Mouse (Mus musculus) neural tube, embryonic 11.5 days (tissue): ENCODE measurements at regions not wholly inside any gene's neighbourhood (a gene's known extent, or its start where the extent isn't known, plus 50 kb on each side); places are given as distances from the start of the nearest gene placed in this dataset.

ENCODE experiments used
- ATAC-seq: fragments of 200-750 bp; cut with Nextera tagmentation; 2 replicates; pipeline ENCODE4 v1.8.0; 2017; ENCODE audit warnings: moderate number of reproducible peaks, mild to moderate bottlenecking, moderate TSS enrichment, moderate library complexity; ENCODE audit not compliant: insufficient read depth, low FRiP score, low TSS enrichment
- DNase-seq: peaks from one replicate; pipeline ENCODE4 v3.0.0-alpha.2; 2015; ENCODE audit warnings: low spot score
- H3K27ac ChIP-seq: fragments of 300-500 bp; sonication (generic); 2 replicates; pipeline ENCODE4 v1.5.1; 2014; ENCODE audit warnings: low read depth, mild to moderate bottlenecking, low read length
- H3K27me3 ChIP-seq: fragments of 300-500 bp; sonication (generic); 2 replicates; pipeline ENCODE4 v1.6.1; 2014; ENCODE audit warnings: mild to moderate bottlenecking, low read length, mixed read lengths; ENCODE audit not compliant: control insufficient read depth, insufficient read depth
- H3K36me3 ChIP-seq: fragments of 300-500 bp; sonication (generic); 2 replicates; pipeline ENCODE4 v1.6.1; 2014; ENCODE audit warnings: mild to moderate bottlenecking, low read length, moderate library complexity, mixed read lengths; ENCODE audit not compliant: control insufficient read depth, insufficient read depth
- H3K4me1 ChIP-seq: fragments of 300-500 bp; sonication (generic); 2 replicates; pipeline ENCODE4 v1.6.1; 2014; ENCODE audit warnings: low read length, mixed read lengths; ENCODE audit not compliant: control insufficient read depth, insufficient read depth
- H3K4me2 ChIP-seq: fragments of 300-500 bp; sonication (generic); 2 replicates; pipeline ENCODE4 v1.6.1; 2014; ENCODE audit warnings: low read depth, mild to moderate bottlenecking, moderate library complexity
- H3K4me3 ChIP-seq: fragments of 300-500 bp; sonication (generic); 2 replicates; pipeline ENCODE4 v1.5.1; 2014; ENCODE audit warnings: low read depth, low read length
- H3K9ac ChIP-seq: fragments of 300-500 bp; sonication (generic); 2 replicates; pipeline ENCODE4 v1.6.1; 2014; ENCODE audit warnings: mild to moderate bottlenecking, low read length
- H3K9me3 ChIP-seq: fragments of 300-500 bp; sonication (generic); 2 replicates; pipeline ENCODE4 v1.6.1; 2016; ENCODE audit warnings: low read length; ENCODE audit not compliant: control insufficient read depth
- WGBS: fragments of 180-500 bp; shearing (Covaris S2); extraction: QIAGEN DNeasy Blood & Tissue Kit; methylation state at CpG from one replicate; pipeline ENCODE4 v1.1.7; 2014; 5-methylcytosine and 5-hydroxymethylcytosine counted together

DNA sequence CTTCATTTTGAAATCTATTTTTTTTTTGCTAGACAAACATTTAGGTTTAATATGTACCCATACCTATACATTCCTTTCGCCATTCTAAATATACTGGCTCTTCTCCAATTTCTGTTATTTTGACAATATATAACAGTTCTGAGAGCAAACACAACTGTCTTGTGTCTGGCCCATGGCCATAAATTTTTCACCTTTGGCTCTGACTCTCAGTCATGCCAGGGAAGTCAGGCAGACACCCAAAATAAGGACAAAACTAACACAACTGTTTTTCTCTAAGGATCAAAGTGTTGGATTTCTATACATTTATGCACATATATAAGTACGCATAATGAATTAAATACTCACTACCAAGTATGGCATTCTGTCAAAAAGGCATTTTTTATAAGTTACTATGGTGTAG lies 331.3 kb downstream of the Gja1 start:
- no peaks in the 10 kb centered on the region for H3K9me3 ChIP-seq
- DNase-seq, result no peak
- no peak overlapping the region for H3K9ac ChIP-seq
- H3K36me3 ChIP-seq, result no peaks in the 10 kb centered on the region
- no peak for ATAC-seq
- H3K27me3 ChIP-seq, result no peaks in the 10 kb centered on the region
- H3K4me1 ChIP-seq, result no peaks in the 10 kb centered on the region
- no peak overlapping the region for H3K27ac ChIP-seq
- H3K4me2 ChIP-seq, result no peak overlapping the region
- H3K4me3 ChIP-seq, result no peak overlapping the region
- 88% methylated on average over 2 of the region's 2 CpGs for WGBS

DNA sequence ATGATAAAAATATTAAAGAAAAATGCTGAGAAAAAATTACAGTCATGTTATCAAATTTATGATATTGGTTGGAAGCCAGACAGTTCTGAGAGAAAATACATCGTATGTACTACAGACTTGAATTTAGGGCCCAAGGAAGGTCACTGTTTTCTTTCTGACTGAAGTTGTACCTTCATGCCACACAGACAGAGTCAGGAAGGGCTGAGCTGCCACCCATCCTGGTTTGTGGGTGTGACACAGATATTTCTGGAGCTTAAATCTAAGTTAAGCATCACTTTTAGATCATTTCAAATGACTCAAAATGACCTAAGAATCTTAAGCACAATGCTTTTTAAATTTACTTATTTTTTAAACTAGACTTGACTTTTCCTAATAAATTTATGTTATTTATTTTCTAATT lies 331.8 kb downstream of the Gja1 start:
- ATAC-seq (no peak), DNase-seq (no peak)
- no peak overlapping the region for H3K4me3 ChIP-seq
- H3K9me3 ChIP-seq, result no peaks in the 10 kb centered on the region
- no peak overlapping the region for H3K9ac ChIP-seq
- no peaks in the 10 kb centered on the region for H3K27me3 ChIP-seq
- no peaks in the 10 kb centered on the region for H3K4me1 ChIP-seq
- no peaks in the 10 kb centered on the region for H3K36me3 ChIP-seq
- H3K27ac ChIP-seq, result no peak overlapping the region
- H3K4me2 ChIP-seq, result no peak overlapping the region
- 81% methylated on average over 1 of the region's 1 CpGs for WGBS

DNA sequence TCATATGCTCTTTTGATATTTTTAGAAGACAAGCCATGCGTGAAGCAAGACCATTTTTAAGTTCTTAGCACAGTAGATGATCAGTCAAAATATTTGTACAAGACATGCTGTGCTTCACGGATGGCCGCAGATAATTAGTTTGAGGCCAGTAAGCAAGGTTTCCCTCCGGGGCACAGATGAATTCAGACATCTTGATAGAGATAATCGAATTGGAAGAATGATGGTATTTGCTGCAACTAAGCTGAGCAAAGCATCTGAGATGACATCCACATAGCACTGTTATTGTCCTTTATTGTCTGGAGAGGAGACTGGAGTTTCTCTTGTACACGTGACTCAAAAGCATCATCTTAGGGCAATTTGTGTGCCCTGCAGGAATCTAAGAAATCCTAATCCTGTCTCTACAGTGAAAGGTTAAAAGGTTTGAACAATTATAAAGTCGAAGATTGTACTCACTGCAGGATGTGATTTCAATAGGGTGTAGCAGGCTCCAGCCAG lies 335.5 kb downstream of the Gja1 start:
- Histone ChIP-seq H3K27ac (no peak overlapping the region), H3K4me2 (no peak overlapping the region), H3K36me3 (no peaks in the 10 kb centered on the region), H3K27me3 (no peaks in the 10 kb centered on the region), H3K4me3 (no peak overlapping the region), H3K9me3 (no peaks in the 10 kb centered on the region), H3K9ac (no peak overlapping the region), H3K4me1 (no peaks in the 10 kb centered on the region)
- ATAC-seq, result peak; percentile 48; the same call in 1 of the 2 replicates
- WGBS, result 39% methylated on average over 7 of the region's 7 CpGs
- no peak for DNase-seq

DNA sequence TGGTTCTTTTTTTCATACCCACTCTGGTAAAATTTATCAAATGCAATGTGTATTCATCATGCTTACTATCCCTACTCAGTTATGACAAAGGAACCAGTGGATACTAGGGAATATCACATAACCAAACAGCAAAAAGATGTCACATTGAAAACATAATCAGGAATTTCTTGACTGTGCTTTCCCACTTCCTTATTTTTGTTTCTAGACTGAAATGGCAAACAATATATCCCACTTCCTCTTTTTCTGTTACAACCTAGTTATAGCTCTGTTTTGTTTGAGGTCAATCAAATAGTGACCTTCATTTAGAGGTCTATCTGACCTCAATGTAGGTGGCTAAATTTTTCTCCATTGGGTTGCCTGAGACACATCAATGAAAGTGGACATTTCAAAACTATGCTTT lies 359.9 kb downstream of the Gja1 start:
- no peak overlapping the region for H3K4me2 ChIP-seq
- H3K36me3 ChIP-seq, result no peaks in the 10 kb centered on the region
- no peaks in the 10 kb centered on the region for H3K27me3 ChIP-seq
- no peak overlapping the region for H3K27ac ChIP-seq
- H3K9me3 ChIP-seq, result no peaks in the 10 kb centered on the region
- H3K4me1 ChIP-seq, result no peaks in the 10 kb centered on the region
- no peak overlapping the region for H3K4me3 ChIP-seq
- no peak for DNase-seq
- no peak overlapping the region for H3K9ac ChIP-seq
- no peak for ATAC-seq

DNA sequence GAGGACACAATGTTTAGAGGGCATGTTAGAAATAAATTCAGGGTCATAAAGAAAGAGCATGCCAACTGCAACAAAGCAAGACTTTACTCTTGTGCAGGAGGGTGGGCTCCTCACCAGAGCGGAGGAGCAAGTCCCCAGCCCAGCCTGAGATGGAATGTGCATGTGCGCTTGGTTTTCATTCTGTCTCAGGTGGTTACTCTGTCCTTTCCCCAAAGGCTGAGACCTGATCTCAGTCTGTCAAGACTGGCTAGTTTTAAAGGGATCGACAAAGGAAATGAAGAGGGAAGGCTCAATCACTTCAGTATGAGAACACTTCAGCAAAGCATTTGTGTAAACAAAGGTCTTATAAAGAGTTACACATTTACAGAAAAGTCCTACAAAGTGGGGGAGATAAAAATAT lies 362.5 kb downstream of the Gja1 start:
- Histone ChIP-seq H3K9me3 (no peaks in the 10 kb centered on the region), H3K4me3 (no peak overlapping the region), H3K9ac (no peak overlapping the region), H3K4me1 (no peaks in the 10 kb centered on the region), H3K4me2 (no peak overlapping the region), H3K27me3 (no peaks in the 10 kb centered on the region), H3K36me3 (no peaks in the 10 kb centered on the region), H3K27ac (no peak overlapping the region)
- WGBS, result 85% methylated on average over 3 of the region's 3 CpGs
- DNase-seq (no peak), ATAC-seq (no peak)

DNA sequence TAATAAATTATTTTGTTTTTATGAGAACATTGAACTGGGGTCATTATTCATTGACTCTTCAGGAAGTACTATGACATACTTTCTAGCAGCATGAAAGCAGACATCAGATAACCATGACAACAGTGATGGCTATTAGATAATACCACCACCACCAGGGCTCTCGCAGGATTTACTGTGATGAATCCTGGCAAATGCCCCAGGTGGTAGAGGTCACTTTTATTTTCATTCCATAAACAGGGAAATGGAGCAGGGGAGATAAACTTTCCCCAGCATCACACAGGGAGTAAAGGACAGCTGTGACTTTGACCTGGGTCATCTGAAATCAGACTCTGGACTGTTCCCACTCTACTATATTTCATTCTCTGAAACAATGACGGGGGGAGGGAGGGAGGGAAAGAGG lies 375.0 kb downstream of the Gja1 start:
- WGBS, result 7% methylated on average over 1 of the region's 2 CpGs
- Histone ChIP-seq H3K4me3 (no peak overlapping the region), H3K9me3 (no peaks in the 10 kb centered on the region), H3K4me2 (no peak overlapping the region), H3K9ac (no peak overlapping the region), H3K27me3 (no peaks in the 10 kb centered on the region), H3K27ac (no peak overlapping the region), H3K36me3 (no peaks in the 10 kb centered on the region), H3K4me1 (no peaks in the 10 kb centered on the region)
- DNase-seq (no peak), ATAC-seq (peak; percentile 67)

DNA sequence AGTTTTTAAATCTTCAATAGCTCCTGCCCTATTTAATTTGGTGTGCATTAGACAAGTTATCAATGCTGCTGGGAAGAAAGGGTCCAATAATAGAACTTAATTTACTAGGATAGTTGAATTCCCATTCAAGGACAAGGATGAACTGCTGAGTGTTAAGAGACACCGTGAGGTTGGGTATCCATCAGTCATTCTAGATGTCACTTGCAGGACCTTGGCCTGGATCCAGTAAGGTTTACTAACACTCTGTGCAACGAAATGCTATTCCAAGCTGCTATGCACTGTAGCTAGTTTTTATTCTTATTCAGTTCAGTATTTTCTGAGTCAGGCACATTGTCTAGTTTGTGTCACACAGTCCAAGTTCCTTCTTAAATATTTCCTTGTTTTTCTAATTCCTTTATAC lies 376.4 kb downstream of the Gja1 start:
- Histone ChIP-seq H3K4me2 (no peak overlapping the region), H3K9ac (no peak overlapping the region), H3K27me3 (no peaks in the 10 kb centered on the region), H3K4me1 (no peaks in the 10 kb centered on the region), H3K9me3 (no peaks in the 10 kb centered on the region), H3K4me3 (no peak overlapping the region), H3K36me3 (no peaks in the 10 kb centered on the region), H3K27ac (no peak overlapping the region)
- ATAC-seq (no peak), DNase-seq (no peak)
- WGBS, result 46% methylated on average over 2 of the region's 2 CpGs

DNA sequence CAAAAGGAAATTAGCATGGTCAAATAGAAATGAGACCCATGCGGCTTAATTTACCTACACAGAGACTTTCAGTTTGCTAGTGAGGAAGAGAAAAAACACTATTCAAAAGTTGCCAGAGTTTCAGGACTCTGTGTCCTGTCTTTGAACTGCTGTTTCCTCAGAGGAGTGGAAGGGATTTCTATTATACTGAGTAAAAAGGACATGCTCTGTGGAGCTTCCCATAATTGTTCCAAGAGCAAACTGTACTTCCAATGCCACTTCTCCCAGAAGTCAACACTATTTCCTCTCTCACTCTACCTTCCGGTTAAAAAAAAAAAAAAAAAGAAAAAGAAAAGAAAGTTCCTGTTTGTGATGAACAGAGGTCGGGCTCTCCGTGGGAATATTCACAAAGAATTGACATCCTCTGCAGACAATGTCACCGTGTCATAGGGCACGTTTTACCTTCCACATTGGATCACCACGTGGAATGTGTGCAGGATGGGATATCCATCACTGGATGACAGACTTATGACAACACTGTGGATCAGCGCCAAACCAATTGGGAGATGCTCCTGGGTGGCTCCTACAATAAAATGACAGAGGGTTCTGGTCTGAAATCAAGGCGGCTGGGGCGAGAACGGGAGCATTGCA lies 377.5 kb downstream of the Gja1 start:
- no peaks in the 10 kb centered on the region for H3K27me3 ChIP-seq
- no peak overlapping the region for H3K4me3 ChIP-seq
- H3K27ac ChIP-seq, result no peak overlapping the region
- H3K4me2 ChIP-seq, result no peak overlapping the region
- H3K36me3 ChIP-seq, result no peaks in the 10 kb centered on the region
- H3K9ac ChIP-seq, result no peak overlapping the region
- no peak for ATAC-seq
- WGBS, result 68% methylated on average over 11 of the region's 11 CpGs
- no peaks in the 10 kb centered on the region for H3K9me3 ChIP-seq
- no peak for DNase-seq
- H3K4me1 ChIP-seq, result no peaks in the 10 kb centered on the region

DNA sequence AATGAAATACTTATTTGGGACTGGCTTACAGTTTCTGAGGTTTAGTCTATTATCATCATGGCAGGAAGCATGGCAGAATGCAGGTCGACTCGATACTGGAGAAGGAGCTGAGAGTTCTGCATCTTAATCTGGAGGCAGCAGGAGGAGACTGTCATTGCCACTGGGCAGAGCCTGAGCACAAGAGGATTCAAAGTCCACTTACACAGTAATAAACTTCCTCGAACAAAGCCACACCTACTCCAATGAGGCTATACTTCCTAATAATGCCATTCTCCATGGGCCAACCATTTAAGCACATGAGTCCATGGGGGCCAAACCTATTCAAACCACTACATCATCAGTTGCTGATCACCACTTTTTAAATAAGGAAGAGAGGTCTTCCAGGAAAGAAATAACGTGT lies 393.5 kb downstream of the Gja1 start:
- Histone ChIP-seq H3K4me2 (no peak overlapping the region), H3K27ac (no peak overlapping the region), H3K27me3 (no peaks in the 10 kb centered on the region), H3K4me3 (no peak overlapping the region), H3K9ac (no peak overlapping the region), H3K9me3 (no peaks in the 10 kb centered on the region), H3K4me1 (no peaks in the 10 kb centered on the region), H3K36me3 (no peaks in the 10 kb centered on the region)
- no peak for ATAC-seq
- DNase-seq, result no peak
- WGBS, result 85% methylated on average over 4 of the region's 4 CpGs
